Mouse (Mus musculus): ENCODE measurements around the gene Zranb3.
"Not testable (repeated sequence)": the region's sequence is repeated elsewhere in the genome, so short reads cannot be mapped to it uniquely, and the experiment has no call there.

The Zranb3 gene

DNA sequence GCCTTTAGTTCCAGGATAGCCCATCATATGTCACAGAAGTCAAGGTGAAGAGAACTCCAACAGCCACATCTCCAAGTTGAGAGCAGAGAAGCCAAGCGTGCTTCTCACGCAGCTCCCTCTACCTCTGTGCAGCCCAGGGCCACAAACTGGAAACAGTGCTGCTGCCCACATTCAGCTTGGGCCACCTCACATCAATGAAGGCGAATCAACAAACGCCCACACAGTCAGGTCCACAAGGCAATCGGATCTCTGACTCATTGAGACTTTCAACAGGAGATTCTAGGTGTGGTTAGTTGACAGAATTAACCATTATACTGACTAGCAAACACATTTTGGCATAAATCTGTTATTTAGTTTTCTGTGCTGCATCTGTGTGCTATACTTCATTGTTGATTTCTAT lies 44.2 kb downstream of the Zranb3 start:
- no peak for DNase-seq

DNA sequence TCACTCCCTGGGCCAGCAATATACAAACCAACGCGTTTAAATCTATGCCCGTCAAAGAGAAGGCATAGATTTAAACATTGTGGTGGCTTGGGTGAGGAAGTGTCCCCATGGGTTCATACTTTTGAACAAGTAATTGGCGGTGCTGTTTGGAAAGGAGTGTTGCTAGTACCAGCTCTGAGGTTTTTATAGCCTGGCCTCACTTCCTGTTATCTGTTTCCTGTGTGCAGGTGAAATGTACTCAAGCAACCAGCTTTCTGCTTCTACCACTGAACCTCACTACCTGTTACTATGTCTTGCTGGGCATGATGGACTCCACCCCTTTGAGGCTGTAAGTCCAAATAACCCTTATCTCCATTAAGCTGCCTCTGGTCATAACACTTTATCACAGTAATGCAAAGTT lies 45.6 kb downstream of the Zranb3 start:
- no peak for DNase-seq

DNA sequence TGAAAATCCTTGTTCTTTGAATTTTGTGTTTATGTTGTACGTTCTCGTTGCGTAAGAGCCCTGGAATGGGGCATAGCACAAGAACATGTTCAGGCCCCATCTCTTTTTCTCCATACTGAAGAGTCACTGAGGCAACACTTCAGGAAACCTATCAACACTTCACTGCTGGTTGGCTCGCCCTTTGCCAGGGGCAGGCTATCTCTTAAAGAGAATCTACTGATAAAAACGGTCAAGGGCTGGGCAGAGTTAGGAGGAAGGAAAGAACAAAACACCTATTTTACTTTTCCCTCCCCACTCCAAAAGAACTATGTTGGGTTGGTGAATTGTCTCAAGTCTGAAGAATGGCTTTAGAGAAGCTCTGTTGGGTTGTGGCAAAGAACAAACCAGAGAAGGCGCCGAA lies 55.9 kb downstream of the Zranb3 start:
- no peak for DNase-seq

DNA sequence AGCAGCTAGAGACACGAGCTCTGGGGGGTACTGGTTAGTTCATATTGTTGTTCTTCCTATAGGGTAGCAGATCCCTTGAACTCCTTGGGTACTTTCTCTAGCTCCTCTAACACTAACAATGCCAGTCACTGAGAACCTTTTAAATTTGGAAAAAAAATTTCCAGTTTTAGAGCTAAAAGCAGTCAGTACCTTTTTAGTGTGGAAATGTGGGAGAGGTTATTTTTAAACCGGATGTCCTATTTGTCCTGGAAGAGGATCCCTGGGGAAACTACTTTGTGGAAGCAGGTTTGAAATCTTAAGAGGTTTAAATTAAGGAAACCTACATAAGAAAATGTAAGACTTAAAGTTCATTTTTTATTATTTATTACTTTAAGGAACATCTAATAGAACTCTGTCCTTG lies 56.4 kb downstream of the Zranb3 start:
- no peak for DNase-seq

DNA sequence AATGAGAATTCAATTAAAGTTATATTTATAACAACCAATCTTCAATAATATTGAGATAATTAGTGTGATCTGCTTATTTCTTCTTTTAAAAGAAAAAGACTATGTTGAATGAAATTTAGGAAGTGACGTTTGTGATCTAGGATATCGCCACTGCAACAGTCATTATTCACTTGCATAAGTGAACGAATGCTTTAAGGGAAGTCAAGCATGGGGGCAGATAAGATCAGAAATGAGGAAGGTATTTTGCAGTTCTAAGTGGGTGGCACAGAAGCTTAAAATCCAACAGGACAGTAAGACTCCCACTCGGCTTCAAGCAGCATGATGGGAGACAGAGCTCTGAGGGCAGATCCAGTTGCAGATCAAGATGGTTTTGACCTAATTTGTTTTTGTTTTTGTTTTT lies 58.7 kb downstream of the Zranb3 start:
- DNase-seq, result no peak

DNA sequence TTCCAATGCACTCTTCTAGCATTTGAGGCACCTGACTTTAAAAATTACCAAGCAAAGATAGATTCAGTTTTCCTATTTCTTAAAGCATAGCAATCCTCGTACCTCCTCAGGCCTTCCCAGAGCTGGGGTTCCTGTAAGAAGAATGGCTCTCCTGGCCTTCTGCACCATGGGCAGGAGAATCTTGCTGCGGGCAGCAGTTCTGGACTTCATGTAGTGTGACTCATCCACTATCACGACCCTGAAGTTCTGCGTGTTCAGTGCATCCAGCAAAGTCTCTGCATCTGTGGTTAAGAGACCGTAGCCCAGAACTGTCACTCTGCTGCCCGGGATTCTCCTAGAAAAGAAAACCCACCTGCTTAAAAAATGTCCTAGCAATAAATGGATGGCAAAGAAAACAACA lies 66.6 kb downstream of the Zranb3 start:
- DNase-seq, result peak; percentile 4

DNA sequence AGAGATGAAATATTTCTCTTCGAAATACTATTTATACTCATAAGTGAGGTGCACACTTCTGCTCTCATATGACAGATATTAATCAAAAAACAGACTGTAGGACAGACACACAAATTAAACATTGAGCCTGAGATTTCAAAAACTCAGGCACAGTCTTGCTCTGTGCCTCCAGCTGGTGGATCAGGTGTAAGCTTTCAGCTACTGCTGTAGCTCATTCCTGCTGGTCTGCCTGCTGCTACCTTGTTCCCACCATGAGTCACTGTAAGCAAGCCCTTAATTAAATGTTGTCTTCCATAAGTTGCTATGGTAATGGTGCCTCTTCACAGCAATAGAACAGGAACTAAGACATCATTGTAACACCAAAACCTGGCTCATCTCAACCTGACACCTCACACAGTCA lies 70.7 kb downstream of the Zranb3 start:
- no peak for DNase-seq

DNA sequence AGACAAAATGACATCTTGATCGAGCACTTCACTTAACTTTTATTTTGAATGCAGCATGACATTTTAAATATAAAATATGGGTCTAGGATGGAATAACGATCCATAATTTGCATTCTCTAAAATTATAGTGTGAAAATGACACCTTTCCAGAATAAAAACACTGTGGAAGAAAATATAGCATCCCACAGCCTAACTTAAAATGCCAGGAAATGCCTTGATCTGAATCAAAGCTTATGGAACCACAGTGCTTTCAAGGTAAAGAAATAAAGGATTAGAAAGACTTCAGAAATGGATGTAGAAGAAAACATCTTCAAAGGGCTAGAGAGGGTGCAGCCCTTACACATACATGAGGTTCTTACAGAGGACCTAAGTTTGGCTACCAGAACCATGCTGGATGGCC lies 71.3 kb downstream of the Zranb3 start:
- DNase-seq, result no peak

DNA sequence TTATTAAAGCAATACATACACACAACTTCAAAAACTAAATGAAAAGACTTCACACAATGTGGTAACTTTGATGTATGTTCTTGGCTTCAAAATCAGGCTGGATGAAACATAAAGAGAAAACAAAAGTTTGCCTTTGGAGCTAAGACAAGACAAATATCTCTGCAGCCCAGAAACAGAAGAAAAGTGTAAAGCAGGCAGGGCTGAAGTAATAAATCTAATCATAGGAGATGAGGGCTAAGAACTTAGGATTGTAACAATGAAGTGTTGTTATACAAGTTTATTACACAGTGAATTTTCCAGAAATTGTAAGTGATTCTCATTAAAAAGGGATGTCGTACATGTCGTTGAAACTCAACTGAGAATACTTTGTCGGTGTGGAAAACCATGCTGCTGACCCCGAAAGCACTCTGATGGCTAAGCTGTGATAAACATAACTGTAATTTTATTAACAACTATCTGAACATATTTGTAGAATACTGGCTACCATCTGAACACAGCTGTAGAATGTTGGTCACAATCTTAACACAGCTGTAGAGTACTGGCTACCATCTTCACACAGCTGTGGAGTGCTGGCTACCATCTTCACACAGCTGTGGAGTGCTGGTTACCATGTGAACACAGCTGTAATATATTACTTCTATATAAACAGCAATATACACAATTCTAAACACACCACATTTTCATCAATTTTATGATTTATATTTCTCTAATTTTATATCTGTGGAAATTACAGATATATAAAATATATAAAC lies 78.3 kb downstream of the Zranb3 start:
- no peak for DNase-seq

DNA sequence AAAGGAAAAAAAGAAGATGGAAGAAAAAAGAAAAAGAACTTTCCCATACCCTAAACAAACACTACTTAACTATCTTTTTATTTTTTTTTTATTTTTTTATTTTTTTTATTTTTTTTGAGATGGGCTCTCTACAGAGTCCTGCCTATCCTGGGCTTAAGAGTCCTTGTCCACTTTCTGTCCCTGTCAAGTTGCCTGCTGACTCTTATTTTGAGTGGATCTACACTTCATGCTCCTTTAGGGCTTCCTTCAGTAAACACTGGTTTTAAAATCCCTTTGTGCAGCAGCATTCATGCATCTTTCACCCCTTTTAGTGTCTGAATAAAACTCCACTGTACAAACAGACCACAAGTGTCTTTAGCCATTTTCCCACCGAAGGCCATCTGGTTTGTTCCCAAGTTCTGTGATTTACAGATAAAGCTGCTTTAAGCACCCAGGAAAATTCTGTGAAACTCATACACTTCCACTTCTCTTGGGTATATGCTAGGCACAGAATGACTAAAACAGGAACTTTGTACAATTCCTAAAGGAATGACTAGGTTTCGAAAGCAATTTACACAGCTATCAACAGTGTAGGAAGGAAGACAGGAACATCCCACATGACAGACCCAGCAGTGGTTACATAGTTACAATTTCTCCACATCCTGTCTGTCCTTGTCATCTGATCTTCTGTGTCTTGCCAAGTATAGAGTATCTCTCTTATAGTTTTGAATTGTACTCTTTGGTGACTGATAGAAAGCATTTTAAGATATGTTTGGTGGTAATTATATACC lies 82.7 kb downstream of the Zranb3 start:
- DNase-seq, result no peak

DNA sequence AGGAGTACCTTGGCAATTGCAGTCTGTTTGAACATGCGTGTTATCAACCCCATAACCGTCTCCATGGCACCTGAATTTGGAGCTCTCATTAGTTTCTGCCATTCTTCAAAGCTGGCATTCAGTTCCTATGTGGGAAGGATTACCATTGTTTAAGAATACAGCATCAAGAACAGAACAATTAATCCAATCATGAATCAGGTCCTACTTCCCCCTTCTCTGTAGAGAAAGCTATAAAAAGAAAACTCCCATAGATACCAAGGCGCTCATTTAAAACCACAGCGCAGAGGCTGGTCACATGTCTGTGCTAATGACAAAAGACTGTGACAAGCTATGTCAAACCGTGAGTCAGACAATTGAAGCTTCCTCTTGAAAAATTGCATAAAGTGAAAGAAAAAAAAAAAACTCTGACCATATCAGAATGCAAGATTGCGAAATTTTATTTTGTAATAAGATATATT lies 86.8 kb downstream of the Zranb3 start:
- no peak for DNase-seq

DNA sequence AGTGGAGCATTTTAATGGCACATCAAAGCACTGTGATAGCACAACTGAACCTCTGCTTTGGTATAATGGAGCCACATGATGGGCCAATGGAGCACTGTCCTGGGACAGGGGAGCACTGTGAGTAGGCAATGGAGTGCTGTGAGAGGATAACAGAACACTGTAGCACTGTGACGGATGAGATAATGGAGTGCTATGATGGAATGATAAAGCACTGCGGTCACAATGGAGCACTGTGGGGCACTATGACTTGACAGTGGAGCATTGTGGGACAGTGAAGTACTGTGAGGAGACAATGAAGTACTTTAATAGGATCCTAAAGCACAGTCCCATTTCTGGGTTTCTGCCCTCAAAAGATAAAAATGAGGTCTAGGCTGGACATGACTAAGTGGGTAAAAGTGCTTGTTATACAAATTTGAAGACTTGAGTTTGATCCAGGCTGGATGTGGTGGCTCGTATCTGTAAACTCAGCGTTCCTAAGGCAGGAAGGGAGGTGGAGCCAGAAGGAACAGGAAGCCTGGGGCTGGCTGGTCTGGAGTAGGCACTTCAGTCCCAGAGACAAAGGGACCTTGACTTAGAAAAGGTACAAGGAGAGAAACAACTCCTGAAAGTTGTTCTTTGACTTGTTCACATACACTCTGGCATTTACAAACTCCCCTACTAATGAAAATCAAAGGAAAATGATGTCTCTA lies 89.0 kb downstream of the Zranb3 start:
- DNase-seq, result no peak

DNA sequence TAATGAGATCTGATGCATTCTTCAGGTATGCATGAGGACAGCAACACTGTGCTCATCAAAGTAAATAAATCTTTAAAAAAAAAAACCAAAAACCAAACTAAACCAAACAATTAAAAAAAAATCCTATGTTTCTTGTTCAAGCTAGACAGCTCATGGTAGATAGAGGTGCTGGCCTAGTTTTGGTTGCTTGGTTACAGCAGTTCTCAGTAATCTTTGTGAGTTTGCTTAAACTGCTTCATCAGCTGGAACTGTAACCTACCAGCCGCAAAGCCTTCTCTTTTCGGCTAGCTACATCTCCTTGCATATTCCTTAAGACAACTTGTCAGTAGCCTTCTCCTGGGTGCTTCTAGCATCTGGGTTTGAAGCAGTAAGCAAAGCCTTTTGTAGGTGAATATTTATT lies 93.1 kb downstream of the Zranb3 start:
- DNase-seq, result no peak

DNA sequence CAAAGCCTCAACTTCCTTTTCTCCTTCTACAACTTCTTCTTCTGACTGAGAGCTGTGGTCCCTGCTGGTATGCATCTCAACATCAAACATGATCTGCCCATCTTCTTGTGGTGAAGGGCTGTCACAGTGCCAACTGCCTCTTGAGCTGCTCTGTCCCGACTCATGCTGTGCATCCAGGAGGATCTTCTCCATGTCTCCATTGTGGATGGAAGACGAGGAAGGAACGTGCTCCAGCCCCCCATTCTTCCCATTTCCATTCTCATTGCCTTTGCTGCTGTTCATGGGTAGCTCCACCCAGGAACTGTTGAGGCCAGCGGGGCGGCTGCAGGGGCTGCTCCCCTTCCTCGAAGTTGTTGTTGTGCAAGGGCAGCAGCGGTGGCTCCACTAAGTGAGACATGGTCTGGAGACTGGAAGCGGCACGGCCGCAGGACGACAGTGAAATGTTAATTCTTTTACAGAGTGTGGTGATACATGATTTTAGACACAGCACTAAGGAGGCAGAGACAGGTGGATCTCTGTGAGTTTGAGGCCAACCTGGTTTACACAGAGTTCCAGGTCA lies 96.7 kb downstream of the Zranb3 start:
- DNase-seq, result not testable (repeated sequence)

DNA sequence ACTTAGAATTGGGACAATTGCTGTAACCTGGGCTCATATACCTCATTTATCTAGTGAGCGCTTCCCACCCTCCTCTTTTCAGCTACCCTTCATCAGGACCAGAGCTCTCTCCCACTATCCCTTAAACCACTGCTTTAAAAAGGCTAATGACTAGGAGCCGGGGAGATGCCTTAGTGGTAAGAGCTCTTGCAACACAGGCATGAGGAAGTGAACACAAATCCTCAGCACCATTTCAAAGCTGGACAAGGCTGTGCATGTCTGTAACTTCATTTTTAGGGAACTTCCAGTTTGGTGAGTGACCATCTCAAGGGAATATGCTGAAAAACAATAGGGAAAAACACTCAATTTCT lies 98.5 kb downstream of the Zranb3 start:
- no peak for DNase-seq

DNA sequence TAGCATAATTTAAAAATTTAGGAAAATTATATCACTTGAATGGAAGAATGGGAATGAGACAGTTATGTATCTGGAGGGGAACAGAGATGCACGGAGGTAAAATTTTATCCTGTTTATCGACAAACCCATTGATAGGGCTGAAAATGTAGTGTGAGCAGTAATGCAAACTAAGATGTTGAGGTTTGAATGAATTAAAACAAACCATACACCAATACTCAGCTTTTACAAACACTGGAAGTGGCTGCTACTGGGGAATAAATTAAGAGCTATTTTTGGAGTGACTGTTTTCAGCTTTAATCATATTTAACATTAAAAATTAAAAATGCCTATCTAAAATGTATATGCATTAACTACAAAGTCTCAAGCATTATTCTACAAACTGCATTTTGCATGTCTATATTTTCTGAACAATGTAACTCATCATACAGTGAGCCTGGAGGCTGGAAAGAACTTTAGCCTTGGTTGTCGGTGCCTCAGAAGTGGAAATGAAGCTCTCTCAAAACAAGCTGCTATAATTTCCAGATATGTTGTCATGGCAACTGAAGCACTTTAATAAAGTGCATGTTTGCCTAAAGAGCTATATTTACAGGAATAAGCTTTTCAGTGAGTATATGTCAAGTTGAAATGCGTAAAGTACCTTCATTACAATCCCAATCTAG lies 99.0 kb downstream of the Zranb3 start:
- DNase-seq, result no peak

DNA sequence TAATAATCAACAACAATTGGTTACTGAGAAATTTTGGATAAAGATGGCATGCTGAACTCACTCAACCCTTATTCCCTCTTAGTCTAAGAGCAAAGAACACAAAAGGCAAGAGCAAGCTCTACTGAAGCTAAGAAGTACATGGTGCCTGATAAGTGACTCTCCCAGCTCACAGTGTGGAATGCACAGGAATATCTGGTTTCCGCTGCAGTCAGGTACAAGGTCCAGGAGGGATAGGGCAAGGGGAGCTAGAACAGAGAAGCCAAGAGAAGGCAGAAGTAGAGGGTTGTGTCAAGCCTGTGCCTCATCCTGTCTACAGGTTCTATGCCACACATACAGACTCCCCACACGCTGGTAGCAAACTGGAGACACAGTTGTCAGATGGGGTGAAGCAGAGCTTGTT lies 100.7 kb downstream of the Zranb3 start:
- DNase-seq, result no peak

DNA sequence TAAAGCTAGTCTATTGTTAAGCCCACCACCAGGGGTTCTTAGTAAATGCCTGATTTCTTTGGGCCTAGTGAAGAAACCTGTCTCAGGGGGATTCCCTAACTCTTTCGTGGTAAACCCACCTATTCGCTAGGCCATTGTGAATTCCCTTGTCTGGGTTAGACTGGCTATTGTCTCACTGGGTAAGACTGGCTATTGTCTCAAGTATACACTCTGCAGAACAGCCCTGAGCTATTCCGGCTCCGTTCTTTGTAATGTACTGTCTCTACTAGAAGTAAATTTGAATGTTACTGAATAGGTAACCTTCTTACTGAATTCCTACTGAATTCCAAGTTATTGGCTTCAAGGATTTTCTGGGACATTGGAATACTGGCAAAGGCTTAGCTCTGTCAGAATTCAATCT lies 101.9 kb downstream of the Zranb3 start:
- not testable (repeated sequence) for DNase-seq

DNA sequence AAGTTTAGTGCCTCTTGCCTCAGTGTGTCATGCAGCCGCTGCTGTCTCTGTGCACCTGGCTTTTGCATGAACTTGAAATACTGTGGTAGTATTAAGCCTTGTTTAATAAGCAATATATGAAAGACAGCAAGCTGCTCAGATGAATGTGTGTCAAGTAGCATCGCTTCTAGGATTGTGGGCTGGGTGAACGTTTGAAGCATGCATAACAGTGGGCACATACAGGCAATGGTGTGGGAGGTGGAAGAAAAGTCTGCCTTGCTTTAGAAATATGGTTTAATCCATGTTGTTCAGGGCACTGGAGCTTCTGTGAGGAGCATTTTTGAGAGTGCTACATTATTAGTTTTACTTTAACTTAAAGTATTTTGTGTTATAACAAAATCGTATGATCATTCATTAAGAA lies 109.0 kb downstream of the Zranb3 start:
- no peak for DNase-seq

DNA sequence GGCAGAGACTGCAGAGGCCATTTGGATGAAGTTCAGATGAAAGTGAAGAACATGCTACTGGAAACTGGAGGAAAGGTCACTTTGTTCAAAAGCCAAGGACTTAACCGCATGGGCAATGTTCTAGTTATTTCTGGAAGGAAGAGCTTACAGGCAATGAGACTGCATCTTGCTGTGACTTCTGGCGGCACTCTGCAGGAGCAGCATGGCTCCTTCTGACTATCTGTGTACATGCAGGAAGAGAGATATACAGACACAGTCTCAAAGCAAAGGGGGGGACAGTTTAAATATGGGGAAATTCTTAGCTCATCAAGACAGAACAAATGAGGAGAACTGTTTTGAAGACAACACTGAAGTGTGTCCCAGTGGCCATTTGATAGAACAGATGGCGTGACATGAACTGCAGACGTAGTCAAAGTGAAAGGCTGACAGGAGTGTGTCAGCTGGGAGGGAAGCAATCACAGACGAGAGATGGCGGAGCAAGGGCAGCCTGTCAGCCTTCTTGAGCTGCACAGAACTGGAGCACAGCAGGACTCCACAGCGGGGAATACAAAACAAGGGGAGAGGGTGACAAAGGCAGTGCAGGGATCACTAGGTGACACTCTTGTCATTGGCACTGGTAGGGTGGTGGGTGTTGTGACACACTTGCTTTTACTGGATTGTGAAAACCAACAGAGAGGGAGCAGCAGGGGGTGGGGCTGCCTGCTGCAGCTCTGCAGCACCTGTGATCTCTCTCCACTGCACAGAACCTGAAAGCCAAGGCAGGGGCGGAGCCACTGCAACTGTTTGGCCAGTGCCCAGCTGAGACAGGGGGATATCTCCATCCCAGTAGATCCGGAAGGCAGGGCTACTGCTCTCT lies 112.7 kb downstream of the Zranb3 start:
- DNase-seq, result peak; percentile 12

DNA sequence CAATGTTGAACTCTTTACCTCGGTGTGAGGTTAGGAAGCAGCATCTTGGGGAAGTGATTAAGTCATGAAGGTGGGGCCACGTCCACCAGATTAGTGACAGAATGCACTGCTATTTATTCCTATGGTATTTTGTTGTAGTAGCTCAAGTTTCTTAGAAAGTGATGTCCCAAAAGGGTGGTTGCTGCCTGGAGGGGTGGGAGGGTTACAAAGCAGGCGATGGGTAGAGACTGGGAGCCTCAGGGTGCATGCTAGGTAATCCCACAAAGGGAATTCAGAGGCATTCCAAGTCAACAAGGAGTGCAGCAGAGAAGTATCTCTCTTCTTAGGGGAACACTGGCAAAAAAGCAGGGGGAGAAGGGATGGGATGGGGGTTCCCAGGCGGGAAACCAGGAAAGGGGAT lies 113.5 kb downstream of the Zranb3 start:
- no peak for DNase-seq

DNA sequence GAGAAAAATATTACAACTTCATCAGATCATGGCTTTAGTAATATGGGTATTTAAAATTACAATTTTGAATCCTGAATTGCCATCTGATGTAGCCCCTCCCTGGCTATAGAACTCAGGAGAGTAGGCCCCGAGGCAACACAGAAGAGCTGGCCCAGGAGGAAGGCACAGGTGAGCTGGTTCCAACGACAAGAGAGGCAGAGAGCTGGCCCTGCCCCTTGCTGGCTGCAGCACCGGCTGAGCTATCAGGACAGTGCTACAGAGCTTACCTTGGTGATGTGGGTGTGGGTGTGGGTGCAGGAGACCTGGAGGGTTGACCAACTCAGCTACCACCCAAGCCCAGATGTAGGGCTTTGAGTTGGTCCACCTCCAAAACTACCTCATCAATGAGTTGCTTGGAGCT lies 114.6 kb downstream of the Zranb3 start:
- no peak for DNase-seq
